In genomic region chr1:151943681-151944237, GRCm38 (mm10) we compare ENCODE assay signal across 12 mouse cellular contexts.
DNase-seq lines count a peak whose midpoint lies in the region; ATAC-seq lines count a peak whose summit lies in the region.
"Had no signal": no experiment of that assay in that cellular context is flagged by ENCODE, and none has a peak within 500 bp of the region (broad histone marks: within the 10 kb centered on the region; RNA-seq: fewer than 3 reads in every experiment).

No protein-coding gene starts in this region.

- H3K4me1 ChIP-seq in hindbrain, embryonic 10.5 days (replicated peaks) = peaks cover 69% of the 10 kb centered on the region
- H3K4me1 ChIP-seq in hindbrain, embryonic 16.5 days (ENCODE audit: control insufficient read depth, insufficient read depth, low read depth, low read length) = peaks cover 27% of the 10 kb centered on the region
- H3K4me1 ChIP-seq in forebrain, embryonic 12.5 days = peaks cover 62% of the 10 kb centered on the region
- H3K4me1 ChIP-seq in midbrain, embryonic 10.5 days = peaks cover 70% of the 10 kb centered on the region
- peaks cover 47% of the 10 kb centered on the region for H3K4me1 ChIP-seq in neural tube, embryonic 15.5 days
- H3K4me1 ChIP-seq in limb, embryonic 10.5 days = peaks cover 47% of the 10 kb centered on the region

- no peak overlapping the region for H3K4me3 ChIP-seq in hindbrain, embryonic 10.5 days
- no peak overlapping the region for H3K4me3 ChIP-seq in hindbrain, embryonic 16.5 days (ENCODE audit: low read length)
- H3K4me3 ChIP-seq in forebrain, embryonic 12.5 days (replicated peaks) = no peak overlapping the region
- H3K4me3 ChIP-seq in midbrain, embryonic 10.5 days = no peak overlapping the region
- no peak overlapping the region for H3K4me3 ChIP-seq in neural tube, embryonic 15.5 days (replicated peaks)
- H3K4me3 ChIP-seq in limb, embryonic 10.5 days = no peak overlapping the region
- H3K4me3 ChIP-seq: kidney, embryonic 15.5 days had no signal

- ATAC-seq in hindbrain, embryonic 16.5 days = no peak
- ATAC-seq in forebrain, embryonic 12.5 days (ENCODE audit: low FRiP score) = peak; percentile 67
- ATAC-seq in neural tube, embryonic 15.5 days (ENCODE audit: low FRiP score) = no peak

- no peaks in the 10 kb centered on the region for H3K36me3 ChIP-seq in hindbrain, embryonic 10.5 days
- no peaks in the 10 kb centered on the region for H3K36me3 ChIP-seq in hindbrain, embryonic 16.5 days (ENCODE audit: control insufficient read depth, insufficient read depth, low read length)
- H3K36me3 ChIP-seq in forebrain, embryonic 12.5 days (replicated peaks) = no peaks in the 10 kb centered on the region
- no peaks in the 10 kb centered on the region for H3K36me3 ChIP-seq in midbrain, embryonic 10.5 days
- H3K36me3 ChIP-seq in neural tube, embryonic 15.5 days = no peaks in the 10 kb centered on the region
- no peaks in the 10 kb centered on the region for H3K36me3 ChIP-seq in limb, embryonic 10.5 days
- H3K36me3 ChIP-seq: kidney, embryonic 15.5 days had no signal

- WGBS in hindbrain, embryonic 10.5 days = 50% methylated on average over 8 of the region's 8 CpGs
- WGBS in hindbrain, embryonic 16.5 days = 23% methylated on average over 8 of the region's 8 CpGs
- WGBS in forebrain, embryonic 12.5 days = 29% methylated on average over 8 of the region's 8 CpGs
- 48% methylated on average over 8 of the region's 8 CpGs for WGBS in midbrain, embryonic 10.5 days
- WGBS in neural tube, embryonic 15.5 days = 21% methylated on average over 8 of the region's 8 CpGs
- 83% methylated on average over 8 of the region's 8 CpGs for WGBS in limb, embryonic 10.5 days

- H3K27ac ChIP-seq in hindbrain, embryonic 10.5 days = peak overlapping the region; percentile 76
- no peak overlapping the region for H3K27ac ChIP-seq in hindbrain, embryonic 16.5 days (ENCODE audit: low read depth, low read length)
- H3K27ac ChIP-seq in forebrain, embryonic 12.5 days = peak overlapping the region; percentile 71
- H3K27ac ChIP-seq in midbrain, embryonic 10.5 days (replicated peaks) = peak overlapping the region; percentile 82
- H3K27ac ChIP-seq in neural tube, embryonic 15.5 days (replicated peaks) = peak overlapping the region; percentile 47; the same call in 1 of the 2 replicates
- H3K27ac ChIP-seq in limb, embryonic 10.5 days = no peak overlapping the region
- H3K27ac ChIP-seq: kidney, embryonic 15.5 days had no signal

- no peak for DNase-seq in hindbrain, embryonic 10.5 days (ENCODE audit: low spot score)
- DNase-seq in midbrain, embryonic 10.5 days (ENCODE audit: low spot score) = no peak
- no peak for DNase-seq in limb, embryonic 10.5 days (ENCODE audit: low spot score)
- no peak for DNase-seq in gastrocnemius, postnatal 25 days
- no peak for DNase-seq in heart, postnatal 14 days
- DNase-seq: heart, postnatal 4 days; layer of hippocampus, adult 9-11 months; lung, adult 2 months had no signal

- no peaks in the 10 kb centered on the region for H3K27me3 ChIP-seq in hindbrain, embryonic 10.5 days (ENCODE audit: insufficient read depth, poor library complexity, severe bottlenecking)
- no peaks in the 10 kb centered on the region for H3K27me3 ChIP-seq in hindbrain, embryonic 16.5 days (replicated peaks; ENCODE audit: control insufficient read depth, insufficient read depth, low read length)
- no peaks in the 10 kb centered on the region for H3K27me3 ChIP-seq in forebrain, embryonic 12.5 days
- H3K27me3 ChIP-seq in midbrain, embryonic 10.5 days (ENCODE audit: low read depth, poor library complexity, severe bottlenecking) = no peaks in the 10 kb centered on the region
- H3K27me3 ChIP-seq in neural tube, embryonic 15.5 days (replicated peaks) = no peaks in the 10 kb centered on the region
- H3K27me3 ChIP-seq in limb, embryonic 10.5 days (ENCODE audit: low read depth, poor library complexity, severe bottlenecking) = no peaks in the 10 kb centered on the region
- H3K27me3 ChIP-seq: kidney, embryonic 15.5 days had no signal

- H3K9me3 ChIP-seq in hindbrain, embryonic 10.5 days = no peaks in the 10 kb centered on the region
- no peaks in the 10 kb centered on the region for H3K9me3 ChIP-seq in hindbrain, embryonic 16.5 days (ENCODE audit: control insufficient read depth, low read length)
- H3K9me3 ChIP-seq in forebrain, embryonic 12.5 days = no peaks in the 10 kb centered on the region
- H3K9me3 ChIP-seq in midbrain, embryonic 10.5 days (replicated peaks) = no peaks in the 10 kb centered on the region
- H3K9me3 ChIP-seq in neural tube, embryonic 15.5 days (replicated peaks) = no peaks in the 10 kb centered on the region
- no peaks in the 10 kb centered on the region for H3K9me3 ChIP-seq in limb, embryonic 10.5 days (replicated peaks)
- H3K9me3 ChIP-seq: kidney, embryonic 15.5 days had no signal

- no peak overlapping the region for H3K4me2 ChIP-seq in hindbrain, embryonic 16.5 days (ENCODE audit: low read length)
- no peak overlapping the region for H3K4me2 ChIP-seq in forebrain, embryonic 12.5 days
- no peak overlapping the region for H3K4me2 ChIP-seq in neural tube, embryonic 15.5 days
- H3K4me2 ChIP-seq: kidney, embryonic 15.5 days had no signal

- intact Hi-C loops in heart, postnatal 14 days (cut with DNase I) = no loop called here

- no peak overlapping the region for H3K9ac ChIP-seq in hindbrain, embryonic 16.5 days (ENCODE audit: low read depth, low read length)
- no peak overlapping the region for H3K9ac ChIP-seq in forebrain, embryonic 12.5 days
- H3K9ac ChIP-seq in neural tube, embryonic 15.5 days (replicated peaks) = no peak overlapping the region
- H3K9ac ChIP-seq: kidney, embryonic 15.5 days had no signal

Comparison
In these comparisons a context has a peak if more than half of its experiments do, and no peak if none do; other contexts are left out.
1. H3K27ac ChIP-seq: peak in hindbrain, embryonic 10.5 days (single experiment), forebrain, embryonic 12.5 days (single experiment), midbrain, embryonic 10.5 days (single experiment) and neural tube, embryonic 15.5 days (single experiment); none in hindbrain, embryonic 16.5 days (single experiment) and limb, embryonic 10.5 days (single experiment).